Mouse (Mus musculus) forebrain, embryonic 10.5 days (tissue): Measurements from ENCODE around the gene Slc35a3. TPM values are rescaled to one million over a fixed set of nuclear protein-coding genes. Genes with fewer than 3 reads are reported as not detected.
A peak's percentile ranks its signal among the peaks of the same experiment; 100 is the strongest.
"Not testable (repeated sequence)": the region's sequence is repeated elsewhere in the genome, so short reads cannot be mapped to it uniquely, and the experiment has no call there.

Source experiments
- DNase-seq: peaks from one replicate; pipeline ENCODE4 v3.0.0-alpha.2; 2017; ENCODE audit warnings: low spot score; ENCODE audit errors: extremely low spot score
- H3K27ac ChIP-seq: fragments of 300-500 bp; sonication (generic); 2 replicates; pipeline ENCODE4 v1.5.1; 2016; ENCODE audit warnings: mild to moderate bottlenecking
- H3K27me3 ChIP-seq: fragments of 300-500 bp; sonication (generic); 2 replicates; pipeline ENCODE4 v1.6.1; 2016; ENCODE audit warnings: mild to moderate bottlenecking; ENCODE audit not compliant: poor library complexity, severe bottlenecking
- H3K36me3 ChIP-seq: fragments of 300-500 bp; sonication (generic); replicated peaks from 2 replicates; pipeline ENCODE4 v1.6.1; 2016; ENCODE audit warnings: mild to moderate bottlenecking, moderate library complexity
- H3K4me1 ChIP-seq: fragments of 300-500 bp; sonication (generic); 2 replicates; pipeline ENCODE4 v1.6.1; 2016
- H3K4me3 ChIP-seq: fragments of 300-500 bp; sonication (generic); 2 replicates; pipeline ENCODE4 v1.5.1; 2016; ENCODE audit warnings: mild to moderate bottlenecking, moderate library complexity
- H3K9me3 ChIP-seq: fragments of 300-500 bp; sonication (generic); 2 replicates; pipeline ENCODE4 v1.6.1; 2016; ENCODE audit warnings: mild to moderate bottlenecking, moderate library complexity
- WGBS: fragments of 180-500 bp; shearing (Covaris S2); methylation state at CpG from one replicate; pipeline ENCODE4 v1.1.7; 2016; 5-methylcytosine and 5-hydroxymethylcytosine counted together
- polyA plus RNA-seq: library from polyadenylated mRNA; unstranded; fragments of >200 nt; fragmentation: Nextera tagmentation; extraction: Ambion mirVana; gene quantifications from 2 replicates; pipeline ENCODE4 v1.2.1, GENCODE M21; 2016

Slc35a3 gene
- 8.3 and 9.8 TPM in 2 replicates for polyA plus RNA-seq

DNA sequence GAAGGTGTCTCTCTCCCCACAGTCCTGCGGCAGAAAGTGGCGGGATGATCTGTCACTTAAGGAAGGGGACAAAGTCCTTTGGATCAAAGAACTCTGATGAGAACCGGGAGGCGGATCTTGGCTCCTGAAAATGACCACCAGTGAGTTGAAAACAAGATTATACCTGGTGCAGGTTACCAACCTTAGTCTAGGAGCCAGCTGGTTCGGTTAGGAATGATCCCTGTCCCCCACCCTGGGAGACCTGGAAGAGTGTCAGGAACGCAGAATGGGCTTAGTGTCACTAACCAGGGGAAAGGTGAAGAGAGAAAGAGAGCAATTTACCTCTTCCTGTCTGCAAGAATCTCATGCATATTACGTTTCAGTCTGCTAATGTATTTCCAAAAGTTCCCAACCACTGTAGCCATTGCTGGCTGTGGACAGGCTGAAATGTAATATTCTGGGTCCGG lies at the start of gene Slc35a3:
Gene Slc35a3 (minus strand): TSS at position 396 of the 446 bp plus-strand sequence.
- H3K27ac ChIP-seq, result peak within 1 kb of the TSS; percentile 92
- no peaks in the 10 kb centered on the region for H3K9me3 ChIP-seq
- peak within 1 kb of the TSS; percentile 100 for H3K4me3 ChIP-seq
- H3K4me1 ChIP-seq, result peaks cover 19% of the 10 kb centered on the region
- 3% methylated on average over 8 of the region's 8 CpGs for WGBS
- peaks cover 13% of the 10 kb centered on the region for H3K27me3 ChIP-seq
- H3K36me3 ChIP-seq, result no peaks in the 10 kb centered on the region
- DNase-seq, result no peak

- Histone ChIP-seq H3K4me1 (no peaks in the 10 kb centered on the region), H3K36me3 (peaks cover 41% of the 10 kb centered on the region), H3K9me3 (no peaks in the 10 kb centered on the region), H3K27me3 (no peaks in the 10 kb centered on the region), H3K27ac (no peak overlapping the region), H3K4me3 (no peak overlapping the region)
- 92% methylated on average over 8 of the region's 8 CpGs for WGBS
- DNase-seq, result no peak
These were observed 40.2 kb upstream of the Slc35a3 start for GRCm38 (mm10) chr3:116752818-116753217.

GRCm38 (mm10) chr3:116751191-116751860 lies 38.7 kb upstream of the Slc35a3 start:
- Histone ChIP-seq H3K9me3 (no peaks in the 10 kb centered on the region), H3K27me3 (no peaks in the 10 kb centered on the region), H3K4me1 (no peaks in the 10 kb centered on the region), H3K4me3 (no peak overlapping the region), H3K36me3 (peaks cover 29% of the 10 kb centered on the region), H3K27ac (no peak overlapping the region)
- DNase-seq, result no peak
- 86% methylated on average over 4 of the region's 4 CpGs for WGBS

DNA sequence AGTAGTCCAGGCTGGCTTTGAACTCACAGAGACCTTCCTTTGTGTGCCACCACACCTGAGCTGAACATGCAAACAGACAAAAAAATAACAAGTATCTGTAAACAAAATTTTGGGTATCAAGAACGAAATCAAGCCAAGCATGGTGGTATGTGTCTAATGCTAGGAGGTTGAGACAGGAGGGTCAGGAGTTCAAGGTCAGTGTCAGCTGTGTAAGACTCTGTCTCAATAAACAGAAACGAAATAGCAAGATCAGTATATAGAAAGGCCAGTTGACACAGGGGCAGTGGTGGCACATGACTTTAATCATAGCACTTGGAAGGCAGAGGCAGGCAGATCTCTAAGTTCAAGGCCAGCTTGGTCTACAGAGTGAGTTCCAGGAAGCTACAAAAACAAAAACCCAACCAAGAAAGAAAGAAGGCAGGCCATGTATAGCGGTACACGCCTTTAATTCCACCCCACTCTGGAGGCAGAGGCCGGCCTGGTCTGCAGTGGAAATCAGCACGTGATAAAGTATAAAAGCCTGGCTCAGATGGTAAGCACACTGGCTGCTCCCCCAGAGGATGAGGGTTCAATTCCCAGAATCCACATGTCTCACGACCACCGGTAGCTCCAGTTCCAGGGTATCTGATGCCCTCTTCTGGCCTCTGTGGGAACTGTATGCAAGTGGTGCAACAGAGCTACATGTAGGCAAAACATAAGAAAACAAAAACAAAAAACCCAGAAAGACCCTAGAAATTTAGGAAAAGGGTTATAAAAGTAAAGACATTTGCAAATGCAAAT lies 36.0 kb upstream of the Slc35a3 start:
- DNase-seq, result peak; percentile 51
- no peaks in the 10 kb centered on the region for H3K4me1 ChIP-seq
- H3K27ac ChIP-seq, result no peak overlapping the region
- no peak overlapping the region for H3K4me3 ChIP-seq
- 59% methylated on average over 8 of the region's 8 CpGs for WGBS
- H3K27me3 ChIP-seq, result no peaks in the 10 kb centered on the region
- H3K36me3 ChIP-seq, result peaks cover 25% of the 10 kb centered on the region
- no peaks in the 10 kb centered on the region for H3K9me3 ChIP-seq

DNA sequence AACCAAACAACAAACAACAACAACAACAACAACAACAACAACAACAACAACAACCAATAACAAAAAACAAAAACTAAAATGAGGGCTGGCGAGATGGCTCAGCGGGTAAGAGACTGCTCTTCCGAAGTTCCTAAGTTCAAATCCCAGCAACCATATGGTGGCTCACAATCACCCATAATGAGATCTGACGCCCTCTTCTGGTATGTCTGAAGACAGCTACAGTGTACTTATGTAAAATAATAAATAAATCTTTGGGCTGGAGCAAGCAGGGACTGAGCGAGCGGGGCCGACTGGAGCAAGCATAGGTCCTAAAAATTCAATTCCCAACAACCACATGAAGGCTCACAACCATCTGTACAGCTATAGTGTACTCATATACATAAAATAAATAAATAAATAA lies 35.0 kb upstream of the Slc35a3 start:
- not testable (repeated sequence) for H3K4me1 ChIP-seq, H3K4me3 ChIP-seq, H3K27ac ChIP-seq, DNase-seq, H3K9me3 ChIP-seq, H3K27me3 ChIP-seq
- WGBS, result 94% methylated on average over 7 of the region's 7 CpGs
- H3K36me3 ChIP-seq, result peaks cover 24% of the 10 kb centered on the region

DNA sequence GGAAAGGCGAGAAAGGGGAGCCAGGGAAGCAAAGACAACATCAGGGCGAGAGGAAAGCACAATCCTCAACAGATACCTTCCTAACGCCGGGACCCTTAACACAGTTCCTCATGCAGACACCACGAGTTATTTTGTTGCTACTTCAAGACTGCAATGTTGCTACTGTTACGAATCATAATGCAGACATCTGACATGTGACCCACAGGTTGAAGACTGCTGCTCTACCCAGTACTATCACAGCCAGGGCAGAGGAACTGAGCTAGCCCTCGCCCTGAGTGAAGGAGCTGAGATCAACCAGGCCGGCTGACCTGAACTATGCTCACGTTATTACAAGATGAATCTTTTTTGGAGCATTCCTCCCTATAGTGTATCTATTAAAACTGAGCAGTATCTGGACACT lies 28.3 kb upstream of the Slc35a3 start:
- no peak overlapping the region for H3K27ac ChIP-seq
- no peaks in the 10 kb centered on the region for H3K9me3 ChIP-seq
- 91% methylated on average over 9 of the region's 9 CpGs for WGBS
- no peak overlapping the region for H3K4me3 ChIP-seq
- no peak for DNase-seq
- peaks cover 11% of the 10 kb centered on the region for H3K36me3 ChIP-seq
- no peaks in the 10 kb centered on the region for H3K4me1 ChIP-seq
- no peaks in the 10 kb centered on the region for H3K27me3 ChIP-seq

GRCm38 (mm10) chr3:116740106-116740505 lies 27.5 kb upstream of the Slc35a3 start:
- Histone ChIP-seq H3K4me3 (no peak overlapping the region), H3K9me3 (no peaks in the 10 kb centered on the region)
- WGBS, result 87% methylated on average over 5 of the region's 5 CpGs

DNA sequence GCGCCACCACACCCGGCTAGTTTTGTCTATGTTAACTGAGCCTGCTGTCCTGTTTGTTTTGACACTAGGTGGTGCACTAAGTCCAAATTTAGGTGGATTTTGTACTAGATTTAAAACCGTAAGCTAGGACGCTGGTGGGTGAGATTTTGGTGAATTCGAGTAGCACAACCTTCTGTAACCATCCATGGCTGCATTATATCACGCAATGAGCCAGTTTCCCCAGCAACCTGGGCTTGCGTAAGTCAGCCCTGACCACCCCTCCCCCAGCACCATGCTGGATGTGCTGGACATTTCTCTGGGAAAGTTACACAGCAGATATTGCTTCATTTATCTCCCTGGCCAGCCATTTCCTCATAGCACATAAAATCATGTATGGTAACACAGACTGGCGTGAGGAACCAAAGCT lies 24.7 kb upstream of the Slc35a3 start:
- 85% methylated on average over 8 of the region's 8 CpGs for WGBS
- Histone ChIP-seq H3K36me3 (no peaks in the 10 kb centered on the region), H3K4me1 (no peaks in the 10 kb centered on the region), H3K27ac (no peak overlapping the region), H3K4me3 (no peak overlapping the region), H3K9me3 (no peaks in the 10 kb centered on the region), H3K27me3 (no peaks in the 10 kb centered on the region)
- DNase-seq, result no peak

More at GRCm38 (mm10) chr3:116740106-116740505, 27.5 kb upstream of the Slc35a3 start:
- H3K27ac ChIP-seq, result no peak overlapping the region
- no peaks in the 10 kb centered on the region for H3K27me3 ChIP-seq
- no peaks in the 10 kb centered on the region for H3K4me1 ChIP-seq
- DNase-seq, result no peak
- H3K36me3 ChIP-seq, result peaks cover 11% of the 10 kb centered on the region

GRCm38 (mm10) chr3:116729483-116730174 lies 17.0 kb upstream of the Slc35a3 start:
- Histone ChIP-seq H3K27me3 (peaks cover 5% of the 10 kb centered on the region), H3K4me1 (peaks cover 8% of the 10 kb centered on the region), H3K27ac (no peak overlapping the region), H3K4me3 (no peak overlapping the region), H3K36me3 (no peaks in the 10 kb centered on the region), H3K9me3 (no peaks in the 10 kb centered on the region)
- DNase-seq, result no peak
- WGBS, result 81% methylated on average over 2 of the region's 2 CpGs

DNA sequence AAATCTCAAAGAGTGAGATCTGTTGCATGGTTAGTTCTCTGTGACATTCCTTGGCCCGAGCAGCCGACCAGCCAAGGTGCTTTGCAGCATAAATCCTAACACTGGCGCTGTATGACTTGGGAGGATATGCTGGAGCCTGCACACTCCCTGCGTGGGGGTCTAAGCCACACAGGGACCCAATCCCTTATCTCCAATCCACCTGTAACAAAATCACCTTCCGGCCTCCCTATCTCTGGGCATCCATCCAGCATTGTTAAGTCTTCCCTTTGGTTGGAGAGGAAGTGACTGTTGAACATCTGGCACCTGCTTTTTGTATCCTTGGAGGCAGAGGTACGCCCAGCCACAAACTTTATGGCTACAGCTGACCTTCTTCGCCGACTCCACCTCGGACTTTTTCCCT lies 14.2 kb upstream of the Slc35a3 start:
- WGBS, result 81% methylated on average over 9 of the region's 9 CpGs

DNA sequence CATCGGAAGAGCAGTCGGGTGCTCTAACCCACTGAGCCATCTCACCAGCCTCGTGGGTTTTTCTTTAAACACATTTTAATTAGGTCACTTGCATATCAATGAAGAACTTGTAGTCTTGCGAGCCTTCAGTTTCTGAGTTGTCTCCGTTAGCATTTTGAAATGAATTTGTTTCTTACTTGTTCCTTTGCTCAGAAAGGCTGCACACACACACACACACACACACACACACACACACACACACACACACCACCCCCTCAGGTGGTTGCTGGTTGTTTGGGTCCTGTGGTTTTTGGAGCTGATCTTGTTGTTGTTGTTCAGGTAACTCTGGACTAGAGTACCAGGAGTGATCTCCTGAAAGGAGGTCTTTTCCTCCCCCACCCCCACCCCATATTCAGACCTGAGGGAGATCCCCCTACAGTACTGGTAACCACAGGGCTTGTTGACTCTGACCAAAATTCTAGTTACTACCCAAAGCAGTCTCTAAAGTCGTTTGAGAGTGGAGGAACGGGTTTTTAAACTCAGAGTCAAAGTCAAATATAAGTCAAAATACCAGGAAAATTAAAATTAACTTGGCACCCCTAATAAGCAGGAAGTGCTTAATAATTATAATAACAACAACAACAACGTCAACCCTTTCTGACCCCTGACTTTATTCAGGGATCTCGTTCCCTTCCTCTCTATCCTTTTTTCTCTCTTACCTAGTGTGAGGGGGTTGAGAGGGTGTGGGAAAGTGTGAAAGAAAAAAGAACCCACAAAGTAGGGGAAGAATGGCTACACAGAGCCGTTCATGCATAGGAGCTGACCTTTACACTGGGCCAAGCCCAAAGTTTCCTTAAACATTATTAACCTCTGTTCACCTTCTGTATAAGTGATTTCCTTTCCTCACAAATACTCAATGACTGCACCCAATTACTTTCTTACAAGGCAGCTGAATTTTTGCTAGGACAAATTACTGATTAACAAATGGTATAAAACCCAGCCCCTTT lies 11.2 kb upstream of the Slc35a3 start:
- Histone ChIP-seq H3K27me3 (peaks cover 5% of the 10 kb centered on the region), H3K27ac (no peak overlapping the region), H3K36me3 (no peaks in the 10 kb centered on the region), H3K4me3 (no peak overlapping the region), H3K4me1 (peaks cover 7% of the 10 kb centered on the region), H3K9me3 (no peaks in the 10 kb centered on the region)
- no peak for DNase-seq
- WGBS, result 51% methylated on average over 10 of the region's 10 CpGs

More for the DNA sequence above, 14.2 kb upstream of the Slc35a3 start:
- Histone ChIP-seq H3K27me3 (peaks cover 5% of the 10 kb centered on the region), H3K36me3 (no peaks in the 10 kb centered on the region), H3K9me3 (no peaks in the 10 kb centered on the region), H3K4me3 (no peak overlapping the region), H3K27ac (no peak overlapping the region), H3K4me1 (peaks cover 15% of the 10 kb centered on the region)
- DNase-seq, result no peak

DNA sequence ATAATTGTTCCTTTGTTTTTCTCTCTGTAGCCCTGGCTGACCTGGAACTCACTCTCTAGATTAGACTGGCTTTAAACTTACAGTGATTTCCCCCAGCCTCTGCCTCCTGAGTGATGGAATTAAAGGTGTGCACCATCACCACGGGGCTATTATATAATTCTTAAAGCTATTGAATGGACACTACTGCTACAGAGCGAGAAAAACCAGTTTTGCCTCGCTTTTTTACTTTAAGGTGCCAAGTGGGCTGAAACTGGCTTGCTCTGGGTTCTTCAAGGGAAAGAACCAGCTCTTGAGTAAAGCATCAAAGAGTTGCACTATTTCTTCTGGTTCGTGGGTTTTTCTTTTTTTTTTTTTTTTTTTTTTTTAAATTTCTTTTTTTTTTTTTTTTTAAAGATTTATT lies 10.3 kb upstream of the Slc35a3 start:
- H3K27ac ChIP-seq, result no peak overlapping the region
- no peak overlapping the region for H3K4me3 ChIP-seq
- no peaks in the 10 kb centered on the region for H3K9me3 ChIP-seq
- 79% methylated on average over 4 of the region's 4 CpGs for WGBS
- no peak for DNase-seq
- no peaks in the 10 kb centered on the region for H3K36me3 ChIP-seq
- H3K4me1 ChIP-seq, result peaks cover 7% of the 10 kb centered on the region
- peaks cover 5% of the 10 kb centered on the region for H3K27me3 ChIP-seq
